Mouse (Mus musculus) cortical plate, adult 2 months (tissue): ENCODE results near the gene Spata16.

Source experiments
- CTCF ChIP-seq: fragments of 200-500 bp; IDR thresholded peaks from 2 replicates; pipeline ENCODE4 v1.5.1; 2011; ENCODE audit warnings: mild to moderate bottlenecking, control low read depth, low read length; ENCODE audit not compliant: insufficient read depth; ENCODE audit errors: extremely low read depth
- POLR2A ChIP-seq: fragments of 200-500 bp; IDR thresholded peaks from 2 replicates; pipeline ENCODE4 v1.6.1; 2011; ENCODE audit warnings: mild to moderate bottlenecking, low read length, control low read depth; ENCODE audit not compliant: insufficient read depth; ENCODE audit errors: extremely low read depth

GRCm38 (mm10) chr3:26850691-26851563 is 213.5 kb downstream of the Spata16 start:
- TF ChIP-seq POLR2A (no peak), CTCF (no peak)
